Mouse (Mus musculus): ENCODE measurements around the gene Man2a1.

- no peak for TF ChIP-seq CTCF (IDR thresholded peaks at IDR 0.05; ENCODE audit: low read depth, low read length)
- TF ChIP-seq POLR2A (IDR thresholded peaks at IDR 0.05; ENCODE audit: extremely low read depth, insufficient read depth, low read length): no peak
Measured at GRCm38 (mm10) chr17:64603134-64603533, 2.6 kb downstream of the Man2a1 start.
